Mouse (Mus musculus): Measurements from ENCODE around the gene Thap4. TPM values are rescaled to one million over a fixed set of nuclear protein-coding genes. Genes with fewer than 3 reads are reported as not detected.

Gene Thap4
- total and polyA plus RNA-seq, 3 experiments = 35.8 to 52.4 (median 50.2) TPM

GRCm38 (mm10) chr1:93735859-93736258, 18.8 kb downstream of the Thap4 start:
- in situ Hi-C loops (cut with MboI; ENCODE audit: low pct_ligation_motif_present, low pct_unique_long_range_greater_than_20kb, low sequenced_read_pairs) = no loop called here
- Histone ChIP-seq H3K9ac (ENCODE audit: insufficient read depth, low read depth) (no peak overlapping the region), H3K79me2 (replicated peaks; ENCODE audit: control insufficient read depth, extremely low read depth, insufficient read depth, poor library complexity, severe bottlenecking) (peaks cover 5% of the 10 kb centered on the region), H3K36me3 (replicated peaks in 1 of 2; ENCODE audit: control insufficient read depth in 1 of 2, insufficient read depth in 1 of 2, low read length in 1 of 2) (peaks cover 8 to 66% of the 10 kb centered on the region in 2 experiments), H3K27me3 (replicated peaks) (no peaks in the 10 kb centered on the region), H3K27ac (ENCODE audit: insufficient read depth, low read depth) (no peak overlapping the region), H3K4me3 (replicated peaks in 1 of 3; ENCODE audit: low read depth in 2 of 3, low read length in 2 of 3, poor library complexity in 1 of 3) (no peak overlapping the region), H3K4me1 (ENCODE audit: control insufficient read depth in 1 of 2, insufficient read depth in 2 of 2) (peaks cover 0 to 4% of the 10 kb centered on the region in 2 experiments; a peak in 1 of 4 replicates), H3K4me2 (ENCODE audit: insufficient read depth, low read depth, poor library complexity, severe bottlenecking) (no peak overlapping the region), H3K9me3 (replicated peaks; ENCODE audit: low read length) (no peaks in the 10 kb centered on the region)
- TF ChIP-seq CHD1 (IDR thresholded peaks at IDR 0.05; ENCODE audit: low read depth, low read length) (no peak), ELF1 (IDR thresholded peaks at IDR 0.05; ENCODE audit: low read depth, low read length) (no peak), IRF4 (IDR thresholded peaks at IDR 0.05; ENCODE audit: low read depth, low read length) (no peak), E2F4 (IDR thresholded peaks at IDR 0.05; ENCODE audit: insufficient replicate concordance, low read depth, low read length) (no peak), JUND (conservative IDR thresholded peaks at IDR 0.05; ENCODE audit: low read depth, low read length) (no peak), RAD21 (IDR thresholded peaks at IDR 0.05; ENCODE audit: low read depth, low read length) (no peak)
- DNase-seq (ENCODE audit: extremely low read depth) = no peak
- dilution Hi-C loops (cut with MboI; ENCODE audit: extremely low pct_ligation_motif_present, extremely low pct_unique_long_range_greater_than_20kb, low sequenced_read_pairs) = no loop called here

GRCm38 (mm10) chr1:93731880-93732281, 22.8 kb downstream of the Thap4 start:
- peaks cover 8 to 71% of the 10 kb centered on the region in 2 experiments for H3K36me3 ChIP-seq (replicated peaks in 1 of 2; ENCODE audit: control insufficient read depth in 1 of 2, insufficient read depth in 1 of 2, low read length in 1 of 2)
- dilution Hi-C loops (cut with MboI; ENCODE audit: extremely low pct_ligation_motif_present, extremely low pct_unique_long_range_greater_than_20kb, low sequenced_read_pairs) (no loop called here), in situ Hi-C loops (cut with MboI; ENCODE audit: low pct_ligation_motif_present, low pct_unique_long_range_greater_than_20kb, low sequenced_read_pairs) (no loop called here)
- H3K27me3 ChIP-seq (replicated peaks) = no peaks in the 10 kb centered on the region
- no peak overlapping the region for H3K9ac ChIP-seq (ENCODE audit: insufficient read depth, low read depth)
- H3K4me2 ChIP-seq (ENCODE audit: insufficient read depth, low read depth, poor library complexity, severe bottlenecking) = no peak overlapping the region
- H3K4me1 ChIP-seq (ENCODE audit: control insufficient read depth in 1 of 2, insufficient read depth in 2 of 2) = peaks cover 0 to under 1% of the 10 kb centered on the region in 2 experiments; a peak in 1 of 4 replicates
- TF ChIP-seq RCOR1 (conservative IDR thresholded peaks at IDR 0.05; ENCODE audit: low read depth, low read length) = no peak
- no peak for TF ChIP-seq TBP (conservative IDR thresholded peaks at IDR 0.05; ENCODE audit: low read depth, low read length)
- no peak for TF ChIP-seq POLR2A (IDR thresholded peaks at IDR 0.05; ENCODE audit: low read depth, low read length)
- TF ChIP-seq CHD2 (IDR thresholded peaks at IDR 0.05; ENCODE audit: low read length) = no peak
- no peak for TF ChIP-seq HCFC1 (IDR thresholded peaks at IDR 0.05; ENCODE audit: low read depth, low read length)
- TF ChIP-seq UBTF (IDR thresholded peaks at IDR 0.05; ENCODE audit: low read depth, low read length) = no peak
- TF ChIP-seq IRF4 (IDR thresholded peaks at IDR 0.05; ENCODE audit: low read depth, low read length) = no peak
- peaks cover 5% of the 10 kb centered on the region; the same call in 1 of the 2 replicates for H3K79me2 ChIP-seq (replicated peaks; ENCODE audit: control insufficient read depth, extremely low read depth, insufficient read depth, poor library complexity, severe bottlenecking)
- no peaks in the 10 kb centered on the region for H3K9me3 ChIP-seq (replicated peaks; ENCODE audit: low read length)
- H3K27ac ChIP-seq (ENCODE audit: insufficient read depth, low read depth) = no peak overlapping the region
- no peak for DNase-seq (ENCODE audit: extremely low read depth)
- H3K4me3 ChIP-seq (replicated peaks in 1 of 3; ENCODE audit: low read depth in 2 of 3, low read length in 2 of 3, poor library complexity in 1 of 3) = no peak overlapping the region

GRCm38 (mm10) chr1:93731103-93731502, 23.6 kb downstream of the Thap4 start:
- no peak overlapping the region for H3K9ac ChIP-seq (ENCODE audit: insufficient read depth, low read depth)
- H3K36me3 ChIP-seq (replicated peaks in 1 of 2; ENCODE audit: control insufficient read depth in 1 of 2, insufficient read depth in 1 of 2, low read length in 1 of 2) = peaks cover 8 to 70% of the 10 kb centered on the region in 2 experiments
- no peak for DNase-seq (ENCODE audit: extremely low read depth)
- TF ChIP-seq GABPA (IDR thresholded peaks at IDR 0.05; ENCODE audit: insufficient replicate concordance, low read depth, low read length) (no peak), E2F4 (IDR thresholded peaks at IDR 0.05; ENCODE audit: insufficient replicate concordance, low read depth, low read length) (no peak), RAD21 (IDR thresholded peaks at IDR 0.05; ENCODE audit: low read depth, low read length) (no peak), MAFK (IDR thresholded peaks at IDR 0.05; ENCODE audit: insufficient replicate concordance, low read length) (no peak), CTCF (conservative IDR thresholded peaks at IDR 0.05 in 1 of 2, IDR thresholded peaks at IDR 0.05 in 1 of 2; ENCODE audit: low read depth in 2 of 2, low read length in 2 of 2) (no peak), BHLHE40 (IDR thresholded peaks at IDR 0.05; ENCODE audit: low read depth, low read length) (no peak), PAX5 (IDR thresholded peaks at IDR 0.05; ENCODE audit: low read length) (no peak), IRF4 (IDR thresholded peaks at IDR 0.05; ENCODE audit: low read depth, low read length) (no peak), ZC3H11A (IDR thresholded peaks at IDR 0.05; ENCODE audit: low read depth, low read length) (no peak), POLR2A (IDR thresholded peaks at IDR 0.05; ENCODE audit: low read depth, low read length) (no peak), USF1 (IDR thresholded peaks at IDR 0.05; ENCODE audit: low read depth, low read length) (no peak), UBTF (IDR thresholded peaks at IDR 0.05; ENCODE audit: low read depth, low read length) (no peak), NELFE (IDR thresholded peaks at IDR 0.05; ENCODE audit: low read depth, low read length) (no peak), MAX (IDR thresholded peaks at IDR 0.05; ENCODE audit: low read length) (no peak), NRF1 (IDR thresholded peaks at IDR 0.05; ENCODE audit: low read depth, low read length) (no peak), MYC (IDR thresholded peaks at IDR 0.05; ENCODE audit: low read depth, low read length) (no peak), MAZ (IDR thresholded peaks at IDR 0.05; ENCODE audit: low read depth, low read length) (no peak), MXI1 (IDR thresholded peaks at IDR 0.05; ENCODE audit: low read depth, low read length) (no peak), MEF2A (IDR thresholded peaks at IDR 0.05; ENCODE audit: borderline replicate concordance, low read depth, low read length) (no peak)
- H3K4me1 ChIP-seq (ENCODE audit: control insufficient read depth in 1 of 2, insufficient read depth in 2 of 2) = peaks cover 0 to 3% of the 10 kb centered on the region in 2 experiments; a peak in 1 of 4 replicates
- no peak overlapping the region for H3K27ac ChIP-seq (ENCODE audit: insufficient read depth, low read depth)
- H3K27me3 ChIP-seq (replicated peaks) = no peaks in the 10 kb centered on the region
- H3K4me3 ChIP-seq (replicated peaks in 1 of 3; ENCODE audit: low read depth in 2 of 3, low read length in 2 of 3, poor library complexity in 1 of 3) = no peak overlapping the region
- dilution Hi-C loops (cut with MboI; ENCODE audit: extremely low pct_ligation_motif_present, extremely low pct_unique_long_range_greater_than_20kb, low sequenced_read_pairs) = no loop called here
- in situ Hi-C loops (cut with MboI; ENCODE audit: low pct_ligation_motif_present, low pct_unique_long_range_greater_than_20kb, low sequenced_read_pairs) = no loop called here
- H3K4me2 ChIP-seq (ENCODE audit: insufficient read depth, low read depth, poor library complexity, severe bottlenecking) = no peak overlapping the region
- H3K79me2 ChIP-seq (replicated peaks; ENCODE audit: control insufficient read depth, extremely low read depth, insufficient read depth, poor library complexity, severe bottlenecking) = peaks cover 5% of the 10 kb centered on the region; the same call in 1 of the 2 replicates
- H3K9me3 ChIP-seq (replicated peaks; ENCODE audit: low read length) = no peaks in the 10 kb centered on the region
